Mouse (Mus musculus) CH12.LX (cell line): ENCODE measurements around the gene Zfp473. TPM values are rescaled to one million over a fixed set of nuclear protein-coding genes. Genes with fewer than 3 reads are reported as not detected.

Experiments
- DNase-seq: peaks from one replicate; pipeline ENCODE4 v3.0.0-alpha.2; 2013; ENCODE audit errors: extremely low read depth
- H3K27ac ChIP-seq: 2 replicates; pipeline ENCODE4 v1.5.1; 2012; ENCODE audit warnings: low read depth, mild to moderate bottlenecking, control low read depth, moderate library complexity; ENCODE audit not compliant: insufficient read depth
- H3K27me3 ChIP-seq: replicated peaks from 2 replicates; pipeline ENCODE3; 2012; ENCODE audit warnings: inconsistent platforms
- H3K36me3 ChIP-seq, 2 experiments: replicated peaks in 1 of 2; 2 replicates each; pipeline versions ENCODE3 to v1.6.1; 2012; ENCODE audit warnings: inconsistent platforms in 1 of 2, low read length in 1 of 2, mild to moderate bottlenecking in 1 of 2, mixed read lengths in 1 of 2, moderate library complexity in 1 of 2; ENCODE audit not compliant: control insufficient read depth in 1 of 2, insufficient read depth in 1 of 2
- H3K4me1 ChIP-seq, 2 experiments: 2 replicates each; pipeline ENCODE4 v1.6.1; 2012; ENCODE audit warnings: inconsistent platforms in 1 of 2, moderate library complexity in 1 of 2; ENCODE audit not compliant: insufficient read depth in 2 of 2, control insufficient read depth in 1 of 2
- H3K4me2 ChIP-seq: 2 replicates; pipeline ENCODE4 v1.6.1; 2012; ENCODE audit warnings: low read depth, mild to moderate bottlenecking, control low read depth; ENCODE audit not compliant: poor library complexity, insufficient read depth, severe bottlenecking
- H3K4me3 ChIP-seq, 3 experiments: fragments of 150-350 bp in 1 of 3; sonication (generic) in 1 of 3; replicated peaks in 1 of 3; 2 replicates each; pipeline versions ENCODE3 to v1.5.1; 2011 to 2012; ENCODE audit warnings: low read depth in 2 of 3, low read length in 2 of 3, mild to moderate bottlenecking in 2 of 3, moderate library complexity in 2 of 3, control low read depth in 1 of 3, improper control_type of control experiment in 1 of 3, inconsistent platforms in 1 of 3, mixed read lengths in 1 of 3; ENCODE audit not compliant: poor library complexity in 1 of 3
- H3K79me2 ChIP-seq: replicated peaks from 2 replicates; pipeline ENCODE4 v1.6.1; 2012; ENCODE audit warnings: mild to moderate bottlenecking, moderate library complexity; ENCODE audit not compliant: control insufficient read depth, poor library complexity, insufficient read depth, severe bottlenecking; ENCODE audit errors: extremely low read depth
- H3K9ac ChIP-seq: 2 replicates; pipeline ENCODE4 v1.6.1; 2012; ENCODE audit warnings: low read depth, mild to moderate bottlenecking, control low read depth, moderate library complexity; ENCODE audit not compliant: insufficient read depth
- H3K9me3 ChIP-seq: replicated peaks from 2 replicates; pipeline ENCODE3; 2012; ENCODE audit warnings: low read length, inconsistent platforms, mixed read lengths
- BHLHE40 ChIP-seq: IDR thresholded peaks from 2 replicates; pipeline ENCODE4 v1.6.1; 2011; ENCODE audit warnings: mild to moderate bottlenecking, low read depth, low read length, improper control_type of control experiment
- E2F4 ChIP-seq: IDR thresholded peaks from 2 replicates; pipeline ENCODE4 v1.6.1; 2011; ENCODE audit warnings: low read depth, low read length, improper control_type of control experiment; ENCODE audit not compliant: insufficient replicate concordance
- EP300 ChIP-seq: IDR thresholded peaks from 2 replicates; pipeline ENCODE4 v1.6.1; 2011; ENCODE audit warnings: low read length, improper control_type of control experiment
- IRF4 ChIP-seq: IDR thresholded peaks from 2 replicates; pipeline ENCODE4 v1.6.1; 2014; ENCODE audit warnings: low read depth, mild to moderate bottlenecking, inconsistent platforms, low read length, improper control_type of control experiment
- JUN ChIP-seq: IDR thresholded peaks from 2 replicates; pipeline ENCODE4 v1.6.1; 2011; ENCODE audit warnings: low read depth, mild to moderate bottlenecking, low read length, improper control_type of control experiment, moderate library complexity; ENCODE audit not compliant: insufficient read depth
- MAFK ChIP-seq: IDR thresholded peaks from 2 replicates; pipeline ENCODE4 v1.6.1; 2011; ENCODE audit warnings: low read length, improper control_type of control experiment; ENCODE audit not compliant: insufficient replicate concordance
- MAX ChIP-seq: IDR thresholded peaks from 2 replicates; pipeline ENCODE4 v1.6.1; 2011; ENCODE audit warnings: low read length, improper control_type of control experiment
- MAZ ChIP-seq: IDR thresholded peaks from 2 replicates; pipeline ENCODE4 v1.6.1; 2012; ENCODE audit warnings: low read depth, mild to moderate bottlenecking, inconsistent platforms, low read length, improper control_type of control experiment, moderate library complexity
- MXI1 ChIP-seq: IDR thresholded peaks from 2 replicates; pipeline ENCODE4 v1.6.1; 2011; ENCODE audit warnings: mild to moderate bottlenecking, low read depth, low read length, improper control_type of control experiment
- PAX5 ChIP-seq: IDR thresholded peaks from 2 replicates; pipeline ENCODE4 v1.6.1; 2012; ENCODE audit warnings: low read length, inconsistent platforms, mixed read lengths
- POLR2A ChIP-seq: IDR thresholded peaks from 2 replicates; pipeline ENCODE4 v1.6.1; 2011; ENCODE audit warnings: low read depth, mild to moderate bottlenecking, improper control_type of control experiment, low read length
- RCOR1 ChIP-seq: conservative IDR thresholded peaks from 2 replicates; pipeline ENCODE4 v1.6.1; 2012; ENCODE audit warnings: low read depth, mild to moderate bottlenecking, inconsistent platforms, low read length, improper control_type of control experiment
- SIN3A ChIP-seq: IDR thresholded peaks from 2 replicates; pipeline ENCODE4 v1.6.1; 2012; ENCODE audit warnings: low read length, improper control_type of control experiment, inconsistent platforms
- UBTF ChIP-seq: IDR thresholded peaks from 2 replicates; pipeline ENCODE4 v1.6.1; 2012; ENCODE audit warnings: low read depth, mild to moderate bottlenecking, inconsistent platforms, low read length, improper control_type of control experiment, moderate library complexity
- USF1 ChIP-seq: IDR thresholded peaks from 2 replicates; pipeline ENCODE4 v1.6.1; 2014; ENCODE audit warnings: low read depth, mild to moderate bottlenecking, inconsistent platforms, low read length, improper control_type of control experiment
- USF2 ChIP-seq: conservative IDR thresholded peaks from 2 replicates; pipeline ENCODE4 v1.6.1; 2011; ENCODE audit warnings: low read depth, low read length, improper control_type of control experiment
- ZC3H11A ChIP-seq: IDR thresholded peaks from 2 replicates; pipeline ENCODE4 v1.6.1; 2012; ENCODE audit warnings: low read depth, mild to moderate bottlenecking, inconsistent platforms, low read length, improper control_type of control experiment
- ZMIZ1 ChIP-seq: IDR thresholded peaks from 2 replicates; pipeline ENCODE4 v1.6.1; 2012; ENCODE audit warnings: low read depth, mild to moderate bottlenecking, inconsistent platforms, low read length, improper control_type of control experiment
- ZNF384 ChIP-seq: IDR thresholded peaks from 2 replicates; pipeline ENCODE4 v1.6.1; 2012; ENCODE audit warnings: low read depth, low read length, improper control_type of control experiment, inconsistent platforms
- dilution Hi-C: fragments of 300-500 bp; cut with MboI; formaldehyde crosslinking; loops from 2 replicates; pipeline ENCODE4 v1.14.3; 2020; ENCODE audit warnings: low sequenced_read_pairs; ENCODE audit not compliant: extremely low pct_unique_long_range_greater_than_20kb, extremely low pct_ligation_motif_present
- in situ Hi-C: fragments of 300-500 bp; cut with MboI; formaldehyde crosslinking; loops from 3 replicates; pipeline ENCODE4 v1.14.3; 2019; ENCODE audit warnings: low sequenced_read_pairs, low pct_ligation_motif_present, low pct_unique_long_range_greater_than_20kb, mixed read lengths
- polyA plus RNA-seq: library from polyadenylated mRNA; unstranded; fragments of >175 nt; gene quantifications from 2 replicates; pipeline ENCODE4 v1.2.1, GENCODE M21; 2012; ENCODE audit warnings: low read depth; ENCODE audit not compliant: insufficient read length
- total RNA-seq, 2 experiments: library from RNA; depleted of rRNA; stranded (reverse); fragments of 300-350 nt in 1 of 2; fragments of >200 nt in 1 of 2; gene quantifications; 2 replicates each; pipeline ENCODE4 v1.2.3; 2012 to 2014

Zfp473 gene
- total and polyA plus RNA-seq, 3 experiments = 8.7 to 10.0 (median 9.3) TPM

GRCm38 (mm10) chr7:44776849-44777498 is 26.1 kb upstream of the Zfp473 start (continued):
- TF ChIP-seq UBTF = no peak
- no peak for TF ChIP-seq ZC3H11A
- TF ChIP-seq MAFK = no peak

GRCm38 (mm10) chr7:44772591-44773204 is 21.8 kb upstream of the Zfp473 start:
- peaks cover 64 to 96% of the 10 kb centered on the region in 2 experiments for H3K36me3 ChIP-seq
- no peak overlapping the region for H3K9ac ChIP-seq
- dilution Hi-C loops = no loop called here
- H3K4me1 ChIP-seq = no peaks in the 10 kb centered on the region
- no peak for TF ChIP-seq MXI1
- TF ChIP-seq PAX5 = no peak
- no peak for TF ChIP-seq UBTF
- TF ChIP-seq E2F4 = no peak
- no peak for TF ChIP-seq IRF4
- no peak for TF ChIP-seq MAFK
- TF ChIP-seq POLR2A = no peak
- TF ChIP-seq RCOR1 = no peak
- no peak for TF ChIP-seq BHLHE40
- TF ChIP-seq SIN3A = no peak
- TF ChIP-seq USF2 = no peak
- no peak for TF ChIP-seq USF1
- no peak for TF ChIP-seq JUN
- TF ChIP-seq MAX = no peak
- no peak for TF ChIP-seq ZMIZ1
- TF ChIP-seq ZNF384 = no peak
- TF ChIP-seq EP300 = no peak
- no peak for TF ChIP-seq MAZ
- H3K79me2 ChIP-seq = no peaks in the 10 kb centered on the region
- no peak for DNase-seq
- H3K27me3 ChIP-seq = no peaks in the 10 kb centered on the region
- H3K9me3 ChIP-seq = no peaks in the 10 kb centered on the region
- no peak overlapping the region for H3K4me2 ChIP-seq
- in situ Hi-C loops = no loop called here
- no peak overlapping the region for H3K27ac ChIP-seq
- H3K4me3 ChIP-seq = no peak overlapping the region
